Mouse (Mus musculus): ENCODE measurements around the gene Aars. TPM values are rescaled to one million over a fixed set of nuclear protein-coding genes. Genes with fewer than 3 reads are reported as not detected.
"Not testable (repeated sequence)": the region's sequence is repeated elsewhere in the genome, so short reads cannot be mapped to it uniquely, and the experiment has no call there.

Aars gene
- 10 to 100 TPM; 47.1 to 52.3 TPM for total RNA-seq (2021)
- long read RNA-seq, experiment 1, full-length matches to known transcripts, result 44 of 112 reads
- long read RNA-seq, experiment 1, partial matches to known transcripts, result 22 of 112 reads
- long read RNA-seq, experiment 1, other reads (novel, unspliced or antisense), result 46 of 112 reads
- long read RNA-seq, experiment 2, full-length matches to known transcripts, result 73 of 169 reads
- long read RNA-seq, experiment 2, partial matches to known transcripts, result 19 of 169 reads
- long read RNA-seq, experiment 2, other reads (novel, unspliced or antisense), result 77 of 169 reads

DNA sequence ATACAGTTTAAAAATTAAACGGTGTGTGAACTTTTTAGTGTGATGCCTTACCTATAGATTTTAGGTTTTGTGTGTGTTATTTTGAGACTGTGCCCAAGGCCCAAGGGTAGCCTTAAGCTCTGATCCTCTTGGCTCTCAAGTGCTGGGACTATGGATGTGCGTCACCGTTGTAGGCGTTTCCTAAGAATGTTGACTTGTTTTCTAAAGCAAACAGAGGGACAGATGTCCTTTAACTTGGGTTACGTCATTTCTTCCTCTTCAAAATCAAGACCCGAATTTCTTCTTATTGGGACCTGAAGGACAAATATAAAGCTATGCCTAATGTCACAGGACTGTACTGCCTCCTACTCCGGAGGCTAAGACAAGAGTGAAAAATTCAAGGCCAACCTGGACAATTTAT is at the start of gene Aars:
TSS of gene Aars (plus strand) at position 229 of the 400 bp plus-strand sequence.
- DNase-seq (ENCODE audit: low spot score in 2 of 2), result no peak

DNA sequence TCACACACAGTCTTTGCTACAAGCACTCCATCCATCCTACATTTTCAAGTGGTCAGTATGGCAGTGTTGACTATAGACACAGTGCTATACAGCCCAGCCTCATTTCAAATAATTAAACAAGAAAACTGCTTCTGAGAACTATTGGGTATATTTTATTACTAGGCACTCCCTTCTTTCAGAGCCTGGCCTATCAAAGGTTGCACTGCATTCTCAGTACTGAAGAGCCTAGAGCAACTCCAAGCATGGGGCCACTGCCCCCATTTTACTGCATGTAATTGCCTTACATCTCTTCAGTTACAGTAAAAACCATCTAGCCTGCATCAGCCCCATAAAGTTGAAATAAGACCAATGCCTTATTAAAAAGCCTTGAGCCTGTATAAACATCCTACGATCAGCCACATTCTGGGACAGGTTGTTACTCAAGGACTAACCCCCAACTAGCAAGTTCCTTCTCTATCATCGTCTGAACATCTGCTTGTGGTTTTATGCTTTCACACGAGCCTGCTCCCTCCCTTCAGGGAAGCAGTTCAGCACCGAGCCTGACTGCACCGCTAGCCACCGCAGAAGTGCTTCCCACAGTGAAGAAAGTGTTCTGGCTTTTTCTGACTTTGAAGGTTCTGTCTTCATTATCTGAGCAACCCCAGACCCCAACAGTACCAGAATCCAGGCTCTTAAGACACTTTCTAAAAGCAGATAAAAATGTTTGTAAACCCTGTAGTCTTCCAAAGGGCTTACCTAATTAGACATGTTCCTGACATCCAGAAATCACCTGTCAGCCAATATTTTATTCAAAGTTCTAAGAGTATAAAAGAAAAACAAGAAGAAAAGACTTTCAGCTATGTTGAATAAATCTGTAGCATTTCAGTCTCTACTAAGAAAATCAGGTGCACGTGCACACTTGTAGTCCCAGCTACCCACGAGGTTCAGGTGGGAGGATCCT is 44.9 kb upstream of the Aars start:
- no peak for DNase-seq (ENCODE audit: low spot score in 2 of 2)

DNA sequence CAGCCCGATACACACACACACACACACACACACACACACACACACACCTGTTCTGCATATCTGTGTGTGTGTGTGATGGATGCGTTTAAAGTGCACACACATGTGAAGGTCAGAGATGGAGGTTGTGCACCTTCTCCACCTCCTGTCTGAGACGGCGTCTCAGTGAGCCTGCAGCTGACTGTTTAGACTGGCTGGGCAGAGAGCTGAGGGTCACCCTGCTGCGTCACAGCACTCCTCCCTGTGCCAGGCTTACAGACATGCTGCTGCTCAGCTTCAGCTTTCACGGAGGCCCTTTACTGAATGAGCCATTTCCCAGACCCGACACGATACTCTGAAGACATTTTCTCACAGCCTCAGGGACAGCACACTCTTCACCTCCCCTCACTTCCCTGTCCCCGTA is 42.9 kb upstream of the Aars start:
- DNase-seq (ENCODE audit: low spot score in 2 of 2), result no peak

DNA sequence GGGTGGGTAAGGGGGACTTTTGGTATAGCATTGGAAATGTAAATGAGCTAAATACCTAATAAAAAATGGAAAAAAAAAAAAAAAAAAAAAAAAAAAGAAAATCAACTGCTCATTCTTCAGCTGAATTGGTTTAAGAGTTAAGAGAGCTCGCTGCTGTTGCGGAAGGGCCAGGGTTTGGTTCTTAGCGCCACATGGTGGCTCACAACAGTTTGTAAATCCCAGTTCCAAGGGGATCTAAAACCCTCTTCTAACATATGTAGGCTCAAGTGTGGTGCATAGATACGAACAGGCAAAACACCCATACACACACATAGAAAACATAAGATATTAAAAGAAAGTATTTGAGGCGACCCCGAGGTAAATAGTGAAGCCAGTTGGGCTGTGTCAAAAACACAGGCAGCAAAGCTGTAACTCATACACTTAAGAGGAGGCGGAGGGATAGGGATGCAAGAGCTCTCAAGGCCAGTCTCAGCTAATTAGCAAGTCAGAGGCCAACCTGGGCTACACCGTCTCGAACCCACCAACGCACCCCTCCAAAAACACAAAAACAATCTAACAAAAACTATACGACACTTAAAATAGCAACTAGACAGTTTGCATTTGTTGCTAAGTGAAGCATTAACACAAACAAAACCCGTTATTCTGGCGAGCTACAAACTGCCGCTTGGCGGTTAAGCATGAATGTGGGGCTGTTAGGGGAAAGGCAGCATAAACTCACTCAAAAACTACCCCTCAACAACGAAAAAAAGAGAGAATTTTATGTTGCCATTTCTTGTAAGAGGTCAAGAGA is 36.1 kb upstream of the Aars start:
- no peak for DNase-seq (ENCODE audit: low spot score in 2 of 2)

- DNase-seq (ENCODE audit: low spot score in 2 of 2), result peak; percentile 71 to 89
Measured at GRCm38 (mm10) chr8:110997547-110998531, 35.1 kb upstream of the Aars start, which contains the start of gene Ddx19a. Ddx19a (minus strand) TSS chr8:110997800.

DNA sequence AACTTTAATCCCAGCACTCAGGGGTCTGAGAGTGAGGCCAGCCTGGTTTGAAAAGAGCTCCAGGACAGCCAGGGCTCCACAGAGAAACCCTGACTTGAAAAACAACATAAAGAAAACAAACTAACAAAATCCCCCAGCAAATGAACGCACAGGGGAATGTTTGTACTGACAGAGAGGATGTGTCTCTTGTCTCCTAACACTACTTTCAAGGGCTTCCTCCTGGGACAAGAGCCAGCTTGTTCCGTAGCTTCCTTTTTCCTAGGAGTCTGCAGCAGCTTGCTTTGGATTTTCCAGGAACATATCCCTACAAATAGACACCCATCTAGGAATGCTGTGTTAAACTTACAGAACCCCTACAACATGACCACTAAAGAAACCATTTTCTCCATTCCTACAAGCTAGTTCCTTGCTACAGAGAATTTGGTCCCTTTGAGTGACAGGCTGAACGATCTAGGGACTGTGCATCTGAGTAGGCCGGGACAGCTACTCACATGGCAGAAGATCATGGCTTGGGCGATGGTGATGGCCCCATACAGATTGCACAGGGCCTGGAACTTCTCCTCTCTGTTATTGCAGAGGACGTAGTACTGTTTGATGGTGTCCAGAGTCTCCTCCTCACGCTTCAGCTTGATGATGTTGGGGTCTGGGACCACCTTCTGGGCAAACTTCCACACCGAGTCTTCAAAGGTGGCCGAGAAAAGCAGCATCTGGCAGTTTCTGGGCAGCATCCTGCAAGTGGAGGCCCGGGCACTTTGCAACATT is 22.5 kb upstream of the Aars start:
- DNase-seq (ENCODE audit: low spot score in 2 of 2), result not testable (repeated sequence)

DNA sequence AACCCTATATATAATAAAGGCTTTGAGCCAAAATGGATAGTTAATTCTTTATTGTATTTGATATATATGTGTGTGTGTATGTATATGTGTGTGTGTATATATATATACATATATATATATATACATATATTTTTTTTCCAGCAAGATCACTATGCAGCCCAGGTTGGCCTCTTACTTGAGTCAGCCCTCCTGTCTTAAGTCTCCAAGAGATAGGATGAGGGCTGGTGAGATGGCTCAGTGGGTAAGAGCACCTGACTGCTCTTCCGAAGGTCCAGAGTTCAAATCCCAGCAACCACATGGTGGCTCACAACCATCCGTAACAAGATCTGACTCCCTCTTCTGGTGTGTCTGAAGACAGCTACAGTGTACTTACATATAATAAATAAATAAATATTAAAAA is 6.3 kb upstream of the Aars start:
- DNase-seq (ENCODE audit: low spot score in 2 of 2), result not testable (repeated sequence)

DNA sequence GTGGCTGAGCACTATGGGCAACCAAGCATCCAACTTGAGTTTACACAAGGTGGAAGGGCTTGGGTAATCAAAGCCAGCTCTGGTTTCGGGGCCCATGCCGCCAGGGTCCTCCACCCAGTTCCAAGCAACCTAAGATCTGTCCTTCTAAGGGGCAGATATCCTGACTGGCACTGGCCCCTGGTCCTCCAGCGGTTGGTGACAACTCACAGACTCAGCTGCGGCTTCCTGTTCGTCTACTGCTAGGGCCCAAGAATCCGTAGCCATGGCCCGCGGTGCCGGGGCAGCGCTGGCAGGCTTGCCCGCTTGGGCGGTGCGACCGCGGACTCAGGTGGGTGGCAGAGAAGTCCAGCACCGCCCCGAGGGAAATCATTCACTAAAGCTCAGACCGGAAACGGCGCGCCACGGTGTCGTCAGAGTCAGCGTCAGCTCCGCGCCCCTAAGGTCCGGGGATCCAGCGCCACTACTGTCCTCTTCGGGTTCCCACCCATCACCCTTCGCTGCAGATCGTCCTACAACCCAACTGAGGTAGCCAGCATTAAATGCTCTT is 5.5 kb upstream of the Aars start:
- DNase-seq (ENCODE audit: low spot score in 2 of 2), result peak; percentile 57 to 80

GRCm38 (mm10) chr8:111029589-111029988 is 3.4 kb upstream of the Aars start:
- no peak for DNase-seq (ENCODE audit: low spot score in 2 of 2)

DNA sequence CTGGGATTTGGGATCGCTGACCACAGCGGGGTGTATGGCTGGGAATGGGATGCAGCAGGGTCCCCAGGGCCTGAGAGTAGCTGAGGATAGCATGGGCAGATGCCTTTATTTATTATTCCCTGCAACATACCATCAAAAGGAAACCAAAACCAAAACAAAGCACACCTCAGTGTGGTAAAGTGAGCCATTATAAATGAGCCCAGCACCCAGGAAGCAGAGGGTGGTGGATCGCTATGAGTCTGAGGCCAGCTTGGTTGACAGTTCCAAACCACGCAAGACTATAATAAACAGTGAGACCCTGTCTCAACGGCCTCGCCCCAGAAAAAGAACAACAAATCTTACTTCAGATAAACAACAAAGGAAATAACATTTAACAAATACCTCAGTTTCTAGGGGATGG is 2.9 kb upstream of the Aars start:
- DNase-seq (ENCODE audit: low spot score in 2 of 2), result no peak

GRCm38 (mm10) chr8:111031572-111031971 is 1.4 kb upstream of the Aars start, which contains the start of gene Ddx19b:
Ddx19b (minus strand) TSS chr8:111031751.
- DNase-seq (ENCODE audit: low spot score in 2 of 2), result no peak

DNA sequence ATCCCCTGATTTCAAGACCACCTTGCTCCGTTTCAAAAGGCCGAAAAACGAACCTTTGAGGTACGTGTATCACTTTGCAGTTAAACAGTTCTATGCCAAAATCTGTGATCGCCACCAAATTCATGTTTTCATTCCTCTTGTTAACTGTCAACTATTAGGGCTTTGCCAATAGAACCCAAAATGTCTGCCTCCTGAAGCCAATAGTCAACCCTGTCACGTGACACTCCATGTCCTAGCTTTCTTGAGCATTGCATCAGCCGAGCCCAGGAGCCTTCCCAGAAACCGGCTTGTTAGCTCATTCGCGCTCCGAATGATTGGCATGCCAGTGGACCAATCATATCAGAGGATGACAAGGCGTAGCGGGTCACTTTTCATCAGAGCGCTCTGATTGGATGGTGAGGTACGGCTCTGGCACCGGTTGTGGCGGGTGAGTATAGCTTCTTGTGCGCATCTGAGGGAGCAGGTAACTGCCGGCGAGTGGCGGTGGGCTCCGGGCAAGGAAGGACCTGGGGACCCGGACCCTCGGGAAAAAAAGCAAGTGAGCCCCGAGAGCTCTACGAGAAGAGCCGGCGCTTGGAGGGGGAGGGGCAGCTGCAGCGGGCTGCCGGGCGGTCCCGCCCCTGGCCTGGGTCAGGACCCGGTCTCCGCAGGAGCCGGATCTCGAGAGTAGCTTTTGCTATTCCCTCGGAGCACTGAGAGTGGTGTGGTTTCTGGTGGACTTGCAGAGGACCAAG is 705 bp downstream of the Aars start:
- DNase-seq (ENCODE audit: low spot score in 2 of 2), result peak; percentile 83 to 96

DNA sequence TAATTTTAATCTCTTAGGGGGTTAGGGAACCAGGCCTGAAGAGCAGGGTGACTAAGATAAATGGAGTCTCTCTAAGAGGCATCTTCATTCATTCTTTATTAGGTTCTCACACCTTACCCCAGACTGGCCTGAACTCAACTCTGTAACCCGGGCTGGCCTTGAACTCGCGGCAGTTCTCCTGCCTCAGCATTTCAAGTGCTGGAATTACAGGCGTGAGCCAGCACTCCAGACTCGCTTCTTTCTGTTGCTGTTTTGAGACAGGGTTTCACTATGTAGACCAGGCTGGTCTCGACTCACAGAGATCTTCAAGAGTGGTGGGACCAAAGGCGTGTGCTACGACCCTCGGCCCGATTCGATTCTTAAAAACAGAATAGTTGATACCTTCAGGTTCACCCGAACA is 1.3 kb downstream of the Aars start:
- DNase-seq (ENCODE audit: low spot score in 2 of 2), result no peak

- no peak for DNase-seq (ENCODE audit: low spot score in 2 of 2)
Measured at GRCm38 (mm10) chr8:111036591-111036990, 3.6 kb downstream of the Aars start.

DNA sequence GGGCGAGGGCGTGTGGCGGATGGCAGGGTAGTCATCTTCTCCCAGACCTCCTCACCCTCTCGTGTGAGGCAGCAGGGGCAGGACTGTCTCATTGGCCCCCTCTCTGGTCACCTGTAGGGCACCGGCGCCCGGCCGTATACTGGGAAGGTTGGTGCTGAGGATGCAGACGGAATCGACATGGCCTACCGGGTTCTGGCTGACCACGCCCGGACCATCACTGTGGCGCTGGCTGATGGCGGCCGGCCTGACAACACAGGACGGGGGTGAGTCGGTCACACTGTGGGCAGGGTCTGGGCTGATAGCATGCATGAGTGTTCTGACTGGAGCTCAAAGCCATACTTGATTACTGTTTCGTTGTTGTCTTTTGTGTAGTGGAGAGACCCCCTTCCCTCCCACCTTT is 9.6 kb downstream of the Aars start:
- DNase-seq (ENCODE audit: low spot score in 2 of 2), result no peak

DNA sequence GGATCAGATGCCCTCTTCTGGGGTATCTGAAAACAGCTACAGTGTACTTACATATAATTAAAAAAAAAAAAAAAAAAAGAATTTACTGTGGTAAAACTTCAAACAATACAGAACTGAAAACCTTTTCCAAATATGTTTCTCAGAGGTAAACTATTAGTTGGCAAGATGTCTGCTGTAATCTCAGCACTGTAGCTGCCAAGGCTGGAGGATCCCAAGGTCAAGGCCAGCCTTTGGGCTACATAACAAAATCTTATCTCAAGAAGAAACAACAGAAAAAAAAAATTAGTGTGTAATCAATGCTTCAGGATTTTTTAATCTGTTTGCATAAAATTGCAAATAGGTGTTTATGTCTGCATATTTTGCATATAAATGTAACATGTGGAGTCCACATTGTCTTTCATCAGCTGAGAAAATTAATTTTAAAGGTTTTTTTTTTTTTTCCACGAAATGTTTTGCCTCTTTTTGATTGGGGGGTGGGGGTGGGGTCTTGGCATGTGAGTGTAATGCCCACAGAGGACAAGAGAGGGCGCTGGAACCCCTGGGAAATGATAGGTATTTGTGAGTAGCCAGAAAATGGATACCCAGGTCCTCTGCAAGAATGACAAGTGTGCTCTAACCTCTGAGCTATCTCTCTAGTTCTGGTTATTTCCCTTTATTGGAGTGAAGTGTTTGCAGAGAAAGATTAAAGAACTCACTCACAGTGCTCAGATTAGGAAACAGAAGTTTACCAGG is 11.2 kb downstream of the Aars start:
- DNase-seq (ENCODE audit: low spot score in 2 of 2), result no peak

- no peak for DNase-seq (ENCODE audit: low spot score in 2 of 2)
Measured at GRCm38 (mm10) chr8:111048694-111049093, 15.8 kb downstream of the Aars start.

- no peak for DNase-seq (ENCODE audit: low spot score in 2 of 2)
Measured at GRCm38 (mm10) chr8:111049106-111049505, 16.2 kb downstream of the Aars start.

Measured in gastrocnemius, postnatal 4 days (tissue).